Mouse (Mus musculus): Measurements from ENCODE around the gene Nptx1.

- TF ChIP-seq CTCF (IDR thresholded peaks at IDR 0.05; ENCODE audit: control insufficient read depth, insufficient read depth, low read length) (no peak), POLR2A (IDR thresholded peaks at IDR 0.05; ENCODE audit: borderline replicate concordance, control insufficient read depth, low read depth, low read length) (no peak)
Measured at GRCm38 (mm10) chr11:119549371-119549811, 1.8 kb upstream of the Nptx1 start.
